Mouse (Mus musculus): ENCODE data around the gene Gsdme.

DNA sequence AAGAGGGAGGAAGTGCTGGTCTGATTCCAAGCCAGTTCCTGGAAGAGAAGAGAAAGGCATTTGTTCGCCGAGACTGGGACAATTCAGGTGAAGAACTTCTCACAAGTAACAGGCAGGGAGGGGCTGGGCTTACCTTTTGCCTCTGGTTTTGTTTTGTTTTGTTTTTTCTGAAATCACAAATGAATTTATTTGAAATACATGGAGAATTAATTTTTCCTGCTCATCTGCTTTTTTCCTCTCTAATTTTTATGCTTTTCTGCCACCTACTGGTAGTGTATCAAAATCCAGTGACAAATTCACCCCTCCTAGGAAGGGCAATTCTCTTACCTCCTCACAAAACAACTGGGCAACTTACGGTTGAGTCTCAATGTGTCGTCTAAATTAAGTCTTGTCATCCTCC is 83.5 kb downstream of the Gsdme start:
- TF ChIP-seq CTCF (conservative IDR thresholded peaks at IDR 0.05; ENCODE audit: low read length) (peak; percentile 28; the same call in 1 of the 2 replicates), POU5F1 (IDR thresholded peaks at IDR 0.05; ENCODE audit: borderline replicate concordance, low read length) (no peak), NANOG (IDR thresholded peaks at IDR 0.05; ENCODE audit: borderline replicate concordance, low read length) (no peak)

Data from E14TG2a.4 (cell line).